Mouse (Mus musculus): ENCODE results near the gene Gm10197.

The Gm10197 gene

DNA sequence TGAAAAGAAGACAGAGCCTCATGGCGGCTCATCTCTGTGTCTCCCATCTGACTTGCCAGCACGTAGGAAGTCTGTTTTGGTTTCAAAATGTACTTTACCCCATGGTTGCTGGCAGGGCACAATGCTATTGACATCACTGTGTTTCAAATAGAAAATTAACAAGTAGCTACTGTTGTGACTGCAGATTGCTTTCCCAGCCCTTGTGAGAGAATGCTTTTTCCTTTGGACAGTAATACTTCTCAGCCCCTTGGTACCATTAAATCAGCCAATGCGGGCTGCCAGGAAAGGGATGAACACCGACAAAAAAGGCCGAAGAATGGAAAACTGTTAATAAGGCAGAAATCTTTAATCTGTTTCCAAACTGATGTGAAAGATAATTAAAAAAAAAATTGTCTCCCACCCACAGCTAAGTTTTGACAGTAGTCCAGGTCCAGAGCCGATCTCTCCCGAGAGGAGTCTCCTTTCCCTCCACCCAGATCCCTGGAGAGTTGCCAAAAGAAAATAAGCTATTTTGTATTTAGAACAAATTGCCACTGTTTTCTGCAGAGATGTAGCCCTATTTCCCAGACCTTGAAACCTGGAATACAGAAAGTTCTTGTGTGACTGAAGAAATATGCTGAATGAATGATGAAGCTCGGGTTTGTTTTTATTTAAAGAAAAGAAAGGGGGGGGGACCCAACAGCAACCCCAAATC, 11.2 kb downstream of the Gm10197 start:
- in situ Hi-C loops (cut with MboI): no loop called here

DNA sequence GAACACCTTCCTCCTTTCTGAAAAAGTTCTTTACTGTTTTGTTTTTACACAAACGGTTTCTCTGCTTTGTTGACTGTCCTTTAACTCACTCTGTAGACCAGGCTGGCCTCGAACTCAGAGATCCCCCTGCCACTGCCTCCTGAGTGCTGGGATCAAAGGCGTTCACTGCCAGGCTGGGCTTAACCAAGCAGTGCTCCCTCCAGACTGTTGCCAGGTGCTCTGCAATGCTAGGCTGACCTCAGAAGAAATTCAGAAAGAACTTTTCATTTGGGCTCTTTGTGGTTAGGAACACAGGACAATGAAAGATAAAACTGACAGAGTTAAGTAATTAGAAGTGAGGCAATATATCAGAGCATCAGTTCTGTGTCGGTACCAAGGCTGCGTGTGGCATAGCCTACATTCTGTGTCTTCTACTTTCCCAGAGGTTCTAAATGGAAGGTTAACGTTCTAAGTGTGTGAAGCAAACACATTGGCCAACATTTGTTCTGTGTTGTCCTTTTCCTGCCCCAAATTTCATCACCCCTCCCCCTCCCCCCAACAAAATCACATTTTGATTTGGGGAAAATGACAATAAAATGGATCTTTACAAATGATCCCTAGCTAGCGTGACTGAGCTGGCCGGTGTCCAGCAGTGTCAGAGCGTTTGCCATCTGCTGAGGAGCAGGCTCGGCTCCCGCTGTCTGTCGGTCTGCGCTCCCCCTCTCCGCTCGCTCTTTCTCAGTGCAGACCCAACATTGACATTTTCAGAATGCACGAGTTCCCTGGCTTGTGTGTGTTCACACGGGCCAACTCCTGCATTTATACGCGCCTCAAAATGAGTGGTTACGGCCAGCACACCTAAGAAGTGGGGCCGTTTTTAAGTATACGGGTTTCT, 12.2 kb downstream of the Gm10197 start:
- in situ Hi-C loops (cut with MboI): no loop called here

DNA sequence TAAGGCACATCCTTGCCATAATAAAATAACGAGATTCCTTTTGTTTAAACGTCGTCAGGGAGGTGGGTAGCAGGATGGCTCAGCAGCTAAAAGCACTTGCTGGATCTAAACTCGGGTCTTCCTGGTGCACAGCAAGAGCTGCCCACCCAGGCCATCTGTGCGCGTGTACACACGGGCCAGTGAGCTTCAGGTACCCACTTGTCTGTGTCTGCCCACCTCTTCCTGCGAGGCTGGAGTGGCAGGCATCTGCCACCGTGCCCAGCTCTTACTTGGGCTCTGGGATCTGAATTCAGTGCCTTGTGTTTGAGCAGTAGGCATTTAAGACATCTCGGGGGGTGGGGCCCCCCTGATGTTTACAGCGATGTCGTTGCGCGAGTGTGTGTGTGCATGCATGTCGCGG, 16.5 kb downstream of the Gm10197 start:
- in situ Hi-C loops (cut with MboI): no loop called here

- in situ Hi-C loops (cut with MboI): no loop called here
These were observed 17.1 kb downstream of the Gm10197 start for GRCm38 (mm10) chr19:53354271-53355000.

GRCm38 (mm10) chr19:53353864-53354263, 17.7 kb downstream of the Gm10197 start:
- in situ Hi-C loops (cut with MboI): no loop called here

DNA sequence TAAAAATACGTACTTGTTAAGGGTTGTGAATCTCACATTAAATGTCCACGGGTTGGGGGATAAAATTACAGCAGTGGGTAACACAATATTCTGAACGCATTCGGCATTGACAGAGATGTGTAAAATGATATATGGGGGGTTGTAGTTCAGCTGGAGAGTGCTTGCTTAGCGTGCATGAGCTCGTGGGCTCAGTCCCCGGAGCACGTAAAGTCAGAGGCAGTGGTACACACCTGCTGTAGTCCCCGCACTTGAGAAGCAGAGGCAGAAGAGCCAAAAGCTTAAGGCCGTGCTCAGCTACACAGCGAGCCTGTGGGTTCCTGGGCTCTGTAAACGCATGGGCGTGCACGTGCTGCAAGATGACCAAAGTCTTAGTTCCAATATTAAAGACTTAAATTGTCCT, 25.8 kb downstream of the Gm10197 start:
- in situ Hi-C loops (cut with MboI): no loop called here

DNA sequence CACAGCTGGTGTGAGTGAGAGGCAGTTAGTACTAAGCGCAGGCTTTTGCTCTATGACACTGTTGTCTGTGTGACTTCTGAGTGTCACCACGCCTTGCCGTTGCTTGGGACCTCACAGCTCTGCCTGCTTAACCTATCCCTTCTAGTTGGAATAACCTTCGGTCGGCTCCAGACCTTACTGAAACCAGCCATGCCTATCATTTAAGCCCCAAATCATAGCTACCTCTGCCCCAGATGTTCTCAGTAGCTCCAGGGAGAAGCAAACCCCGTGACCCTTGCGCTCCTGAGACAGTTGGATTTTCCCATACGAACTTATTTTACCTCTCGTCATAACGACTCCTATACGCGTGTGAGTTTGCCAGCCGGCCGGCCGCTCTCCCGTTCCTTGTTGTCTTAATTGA, 27.5 kb downstream of the Gm10197 start:
- in situ Hi-C loops (cut with MboI): no loop called here

- in situ Hi-C loops (cut with MboI): no loop called here
These were observed 28.2 kb downstream of the Gm10197 start for GRCm38 (mm10) chr19:53343174-53343881.

DNA sequence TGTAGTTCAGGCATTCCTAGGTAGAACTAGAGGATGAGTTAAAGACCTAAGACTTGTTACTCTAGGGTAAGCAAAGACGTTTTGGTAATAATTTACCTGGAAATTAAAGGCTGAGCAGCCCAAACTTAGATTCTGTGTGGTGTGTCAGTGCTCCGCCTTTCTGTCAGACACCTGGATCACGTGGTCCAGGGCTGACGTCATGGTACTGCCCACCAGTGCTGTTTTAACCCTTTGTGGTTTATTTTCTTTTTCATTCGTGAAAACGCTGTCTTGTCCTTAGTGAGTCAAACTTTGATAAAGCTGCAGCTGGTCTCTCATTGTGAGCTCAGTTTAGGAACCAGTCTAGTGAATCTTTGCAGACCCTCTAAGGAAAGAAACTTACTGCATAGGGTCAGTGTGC, 31.1 kb downstream of the Gm10197 start:
- in situ Hi-C loops (cut with MboI): no loop called here

- in situ Hi-C loops (cut with MboI): no loop called here
These were observed 36.3 kb downstream of the Gm10197 start for GRCm38 (mm10) chr19:53335241-53335640.

DNA sequence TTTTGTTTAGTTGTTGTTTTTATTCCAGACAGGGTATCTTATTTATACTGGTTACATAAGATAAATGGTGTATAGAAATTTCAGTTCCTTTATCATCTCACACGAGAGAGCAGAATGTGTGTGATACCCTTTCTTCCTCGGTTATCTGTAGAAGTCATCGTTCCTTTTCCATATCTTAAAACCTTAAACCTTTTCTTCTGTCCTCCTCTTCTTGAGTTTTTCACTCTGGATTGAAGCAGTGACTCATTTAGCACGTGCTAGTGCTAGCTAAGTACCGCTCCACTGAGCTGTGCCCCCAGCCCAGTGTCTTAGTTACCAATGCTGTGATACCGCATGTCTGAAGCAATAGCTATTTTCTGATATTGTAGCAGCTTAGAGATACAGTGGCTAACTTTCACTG, 37.8 kb downstream of the Gm10197 start:
- in situ Hi-C loops (cut with MboI): no loop called here

- in situ Hi-C loops (cut with MboI): no loop called here
These were observed 39.6 kb downstream of the Gm10197 start for GRCm38 (mm10) chr19:53331882-53332500.

DNA sequence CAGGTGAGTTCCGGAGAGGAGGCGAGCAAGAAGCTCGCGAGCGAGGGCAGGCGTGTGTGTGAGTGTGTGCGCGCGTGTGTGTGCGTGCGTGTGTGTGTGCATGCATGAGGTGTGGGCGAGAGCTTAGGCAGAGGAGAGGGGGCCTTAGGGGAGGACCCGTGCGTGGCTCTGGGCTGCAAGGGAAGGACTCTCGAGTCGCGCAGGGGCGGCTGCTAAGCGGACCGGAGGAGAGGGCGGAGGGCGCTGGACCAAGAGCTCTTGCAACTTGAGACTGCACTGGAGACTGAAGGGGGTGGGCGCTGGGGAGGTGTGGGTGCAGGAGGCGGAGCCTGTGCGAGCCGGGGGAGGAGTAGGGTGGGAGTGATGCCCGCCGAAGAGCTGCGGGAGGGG, 41.6 kb downstream of the Gm10197 start:
- in situ Hi-C loops (cut with MboI): no loop called here

DNA sequence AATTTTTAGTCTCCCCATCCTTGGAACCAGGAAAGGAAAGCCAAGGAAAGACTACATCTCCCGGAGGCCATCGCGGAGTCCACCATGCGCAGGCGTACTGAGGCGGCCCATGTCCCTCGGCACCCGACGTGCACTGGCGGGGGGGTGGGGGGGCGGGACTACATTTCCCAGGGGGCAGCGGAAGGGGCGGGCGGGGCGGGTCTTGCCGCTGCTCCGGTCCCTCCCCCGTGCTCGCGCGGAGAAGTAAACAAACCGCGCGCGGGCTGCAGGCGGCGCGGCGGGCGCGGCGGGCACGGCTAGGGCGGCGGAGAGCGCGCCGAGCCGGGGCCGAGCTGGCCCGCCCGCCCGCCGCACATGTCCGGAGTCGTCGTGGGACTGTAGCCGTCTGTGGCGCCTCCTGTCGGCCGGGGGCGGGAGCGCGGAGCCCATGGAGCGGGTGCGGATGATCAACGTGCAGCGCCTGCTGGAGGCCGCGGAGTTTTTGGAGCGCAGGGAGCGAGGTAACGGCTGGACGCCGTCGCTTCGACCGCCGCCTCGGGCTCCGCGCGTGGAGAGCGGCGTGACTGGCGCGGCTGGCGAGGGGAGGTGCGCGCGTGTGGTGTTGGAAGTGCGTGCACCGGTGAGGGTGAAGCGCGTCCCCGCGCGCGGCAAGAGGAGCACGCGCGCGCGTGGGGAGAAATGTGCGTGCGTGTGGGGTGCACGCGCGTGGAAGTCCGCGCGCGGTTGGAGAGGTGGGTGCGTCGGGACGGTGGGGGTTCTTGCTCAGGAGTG, 42.2 kb downstream of the Gm10197 start:
- in situ Hi-C loops (cut with MboI): no loop called here

- in situ Hi-C loops (cut with MboI): no loop called here
These were observed 43.5 kb downstream of the Gm10197 start for GRCm38 (mm10) chr19:53328116-53328515.

GRCm38 (mm10) chr19:53325578-53326295, 45.8 kb downstream of the Gm10197 start:
- in situ Hi-C loops (cut with MboI): no loop called here

- in situ Hi-C loops (cut with MboI): no loop called here
These were observed 46.7 kb downstream of the Gm10197 start for GRCm38 (mm10) chr19:53324866-53325265.

GRCm38 (mm10) chr19:53322438-53323048, 49.0 kb downstream of the Gm10197 start:
- in situ Hi-C loops (cut with MboI): no loop called here
